Mouse (Mus musculus): ENCODE results near the gene Trim25. TPM values are rescaled to one million over a fixed set of nuclear protein-coding genes. Genes with fewer than 3 reads are reported as not detected.

The Trim25 gene
- total and polyA plus RNA-seq, 3 experiments, result 22.2 to 43.0 TPM; not detected in 1

DNA sequence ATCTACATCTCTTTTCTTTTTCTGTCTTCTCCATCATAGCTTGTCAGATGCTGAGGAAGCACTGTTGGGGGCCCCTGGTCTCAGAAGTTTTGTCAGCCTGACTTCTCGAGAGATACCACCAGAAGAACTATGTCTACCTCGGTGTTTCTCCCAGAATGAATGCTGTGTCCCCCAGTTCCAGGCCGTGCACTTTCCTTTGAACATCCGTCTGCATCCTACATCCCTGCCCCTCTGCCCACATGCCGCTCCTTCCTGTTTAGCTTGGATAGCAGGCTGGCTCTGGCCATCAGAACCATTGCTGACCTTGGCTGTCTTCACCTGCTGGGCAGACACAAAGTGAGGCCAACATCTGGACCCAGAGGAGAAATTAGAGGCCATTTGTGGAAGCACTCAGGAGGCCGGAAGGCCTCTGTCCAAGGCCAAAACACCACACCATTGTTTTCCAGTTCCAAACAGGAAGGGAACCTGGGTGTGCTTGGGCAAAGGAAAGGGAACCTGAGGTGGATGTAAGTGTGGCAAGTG, 68.2 kb downstream of the Trim25 start:
- no peak overlapping the region for H3K27ac ChIP-seq (ENCODE audit: control insufficient read depth, low read depth, low read length)
- no peak for DNase-seq (ENCODE audit: low read depth, low spot score)
- H3K9ac ChIP-seq (ENCODE audit: control insufficient read depth, low read depth, low read length, poor library complexity, severe bottlenecking), result no peak overlapping the region
- H3K79me2 ChIP-seq (ENCODE audit: control insufficient read depth, insufficient read depth, low read length, poor library complexity), result no peaks in the 10 kb centered on the region
- no peaks in the 10 kb centered on the region for H3K9me3 ChIP-seq (replicated peaks; ENCODE audit: insufficient read depth, low read length)
- TF ChIP-seq ZKSCAN1 (IDR thresholded peaks at IDR 0.05; ENCODE audit: low read depth, low read length), result no peak
- TF ChIP-seq POLR2A (IDR thresholded peaks at IDR 0.05; ENCODE audit: control insufficient read depth in 1 of 2, insufficient read depth in 1 of 2, low read depth in 1 of 2, low read length in 2 of 2, poor library complexity in 1 of 2), result no peak
- no peak for TF ChIP-seq MYC (IDR thresholded peaks at IDR 0.05; ENCODE audit: low read depth, low read length)
- no peaks in the 10 kb centered on the region for H3K4me1 ChIP-seq (ENCODE audit: control insufficient read depth in 1 of 2, insufficient read depth in 2 of 2, low read length in 2 of 2)
- no peak overlapping the region for H3K4me3 ChIP-seq (ENCODE audit: control insufficient read depth in 1 of 2, insufficient read depth in 1 of 2, low read depth in 2 of 2, low read length in 2 of 2)
- no peaks in the 10 kb centered on the region for H3K27me3 ChIP-seq (ENCODE audit: control insufficient read depth in 1 of 2, insufficient read depth in 2 of 2, low read length in 2 of 2)
- H3K36me3 ChIP-seq (ENCODE audit: control insufficient read depth in 1 of 2, insufficient read depth in 2 of 2, low read length in 2 of 2), result peaks cover 0 to 6% of the 10 kb centered on the region in 2 experiments; a peak in 2 of 4 replicates

DNA sequence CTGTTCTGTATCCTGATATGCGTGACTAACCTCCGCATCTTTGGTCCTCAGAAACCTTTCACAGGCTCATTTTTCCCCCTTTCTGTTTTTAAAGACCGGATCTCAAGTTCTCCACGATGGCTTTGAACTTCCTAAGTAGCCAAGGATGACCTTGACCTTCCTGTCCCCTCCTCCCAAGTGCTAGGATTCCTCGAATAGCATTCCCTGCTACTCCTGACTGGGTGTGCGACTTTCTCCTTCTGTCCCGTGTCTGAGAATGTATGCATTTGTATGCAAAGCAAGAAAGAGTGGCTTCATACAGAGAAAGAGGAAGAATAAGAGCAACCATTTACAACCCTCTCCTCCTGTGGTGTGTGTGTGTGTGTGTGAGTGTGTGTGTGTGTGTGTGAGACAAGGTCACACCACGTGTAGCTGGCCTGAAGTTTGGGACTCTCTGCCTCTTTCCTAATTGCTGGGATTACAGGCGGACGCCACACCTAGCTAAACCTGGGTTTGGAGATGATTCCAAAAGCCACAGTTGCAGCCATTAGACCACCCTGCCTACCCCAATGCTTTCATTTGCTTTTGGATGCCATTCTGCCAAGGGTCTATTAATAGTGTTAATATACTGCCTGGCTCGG, 68.8 kb downstream of the Trim25 start:
- Histone ChIP-seq H3K9me3 (replicated peaks; ENCODE audit: insufficient read depth, low read length) (no peaks in the 10 kb centered on the region), H3K4me1 (ENCODE audit: control insufficient read depth in 1 of 2, insufficient read depth in 2 of 2, low read length in 2 of 2) (no peaks in the 10 kb centered on the region), H3K36me3 (ENCODE audit: control insufficient read depth in 1 of 2, insufficient read depth in 2 of 2, low read length in 2 of 2) (peaks cover 0 to 6% of the 10 kb centered on the region in 2 experiments; a peak in 2 of 4 replicates), H3K27me3 (ENCODE audit: control insufficient read depth in 1 of 2, insufficient read depth in 2 of 2, low read length in 2 of 2) (no peaks in the 10 kb centered on the region), H3K4me3 (ENCODE audit: control insufficient read depth in 1 of 2, insufficient read depth in 1 of 2, low read depth in 2 of 2, low read length in 2 of 2) (no peak overlapping the region), H3K27ac (ENCODE audit: control insufficient read depth, low read depth, low read length) (no peak overlapping the region), H3K79me2 (ENCODE audit: control insufficient read depth, insufficient read depth, low read length, poor library complexity) (no peaks in the 10 kb centered on the region), H3K9ac (ENCODE audit: control insufficient read depth, low read depth, low read length, poor library complexity, severe bottlenecking) (no peak overlapping the region)
- no peak for DNase-seq (ENCODE audit: low read depth, low spot score)
- no peak for TF ChIP-seq USF2 (IDR thresholded peaks at IDR 0.05; ENCODE audit: borderline replicate concordance in 1 of 2, insufficient read depth in 1 of 2, low read depth in 1 of 2, low read length in 2 of 2)
- peak; percentile 32; the same call in 1 of the 2 replicates for TF ChIP-seq SIN3A (IDR thresholded peaks at IDR 0.05; ENCODE audit: low read length)

DNA sequence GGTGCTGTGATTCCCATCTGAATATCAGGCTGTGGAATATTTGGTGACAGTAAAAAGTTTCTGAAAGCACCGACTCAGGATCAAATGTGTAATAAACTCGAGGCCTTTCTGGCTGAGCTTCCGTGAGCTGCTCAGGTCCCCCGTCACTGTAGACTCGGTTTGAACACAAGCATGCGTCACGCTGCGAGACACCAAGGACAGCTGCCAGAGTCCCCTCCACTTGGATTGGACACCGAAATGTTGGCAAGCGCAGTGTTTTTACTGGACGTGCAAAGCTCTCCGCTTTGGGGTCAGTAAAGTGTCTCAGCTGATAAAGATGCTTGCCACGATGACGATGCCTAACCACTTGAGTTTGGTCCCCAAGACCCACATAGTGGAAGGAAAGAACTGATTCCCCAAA, 69.5 kb downstream of the Trim25 start:
- TF ChIP-seq USF2 (IDR thresholded peaks at IDR 0.05; ENCODE audit: borderline replicate concordance in 1 of 2, insufficient read depth in 1 of 2, low read depth in 1 of 2, low read length in 2 of 2) (no peak), TAL1 (IDR thresholded peaks at IDR 0.05; ENCODE audit: low read length) (no peak), UBTF (IDR thresholded peaks at IDR 0.05; ENCODE audit: borderline replicate concordance, insufficient read depth, low read depth, low read length) (no peak), E2F4 (IDR thresholded peaks at IDR 0.05; ENCODE audit: borderline replicate concordance, low read depth, low read length) (no peak), MAX (IDR thresholded peaks at IDR 0.05; ENCODE audit: low read length) (no peak), SIN3A (IDR thresholded peaks at IDR 0.05; ENCODE audit: low read length) (no peak), KAT2A (conservative IDR thresholded peaks at IDR 0.05; ENCODE audit: low read depth, low read length) (no peak), MEF2A (IDR thresholded peaks at IDR 0.05; ENCODE audit: extremely low read depth, insufficient replicate concordance, low read depth, low read length, poor library complexity, severe bottlenecking) (no peak), RCOR1 (IDR thresholded peaks at IDR 0.05; ENCODE audit: low read depth, low read length) (no peak), CHD2 (IDR thresholded peaks at IDR 0.05; ENCODE audit: low read length) (no peak), ZC3H11A (IDR thresholded peaks at IDR 0.05; ENCODE audit: low read depth, low read length) (no peak), CHD1 (IDR thresholded peaks at IDR 0.05; ENCODE audit: low read depth, low read length) (no peak), TCF12 (IDR thresholded peaks at IDR 0.05; ENCODE audit: low read depth, low read length) (no peak), MYB (IDR thresholded peaks at IDR 0.05; ENCODE audit: low read depth, low read length) (no peak)
- Histone ChIP-seq H3K27me3 (ENCODE audit: control insufficient read depth in 1 of 2, insufficient read depth in 2 of 2, low read length in 2 of 2) (peaks cover under 1 to 1% of the 10 kb centered on the region in 2 experiments; a peak in 3 of 4 replicates), H3K9ac (ENCODE audit: control insufficient read depth, low read depth, low read length, poor library complexity, severe bottlenecking) (no peak overlapping the region), H3K4me1 (ENCODE audit: control insufficient read depth in 1 of 2, insufficient read depth in 2 of 2, low read length in 2 of 2) (no peaks in the 10 kb centered on the region), H3K27ac (ENCODE audit: control insufficient read depth, low read depth, low read length) (no peak overlapping the region), H3K36me3 (ENCODE audit: control insufficient read depth in 1 of 2, insufficient read depth in 2 of 2, low read length in 2 of 2) (peaks cover 0 to 6% of the 10 kb centered on the region in 2 experiments; a peak in 2 of 4 replicates), H3K79me2 (ENCODE audit: control insufficient read depth, insufficient read depth, low read length, poor library complexity) (no peaks in the 10 kb centered on the region), H3K4me3 (ENCODE audit: control insufficient read depth in 1 of 2, insufficient read depth in 1 of 2, low read depth in 2 of 2, low read length in 2 of 2) (no peak overlapping the region), H3K9me3 (replicated peaks; ENCODE audit: insufficient read depth, low read length) (no peaks in the 10 kb centered on the region)
- DNase-seq (ENCODE audit: low read depth, low spot score), result no peak
